Mouse (Mus musculus) heart, embryonic 16.5 days (tissue): ENCODE measurements around the gene Kctd17. TPM values are rescaled to one million over a fixed set of nuclear protein-coding genes. Genes with fewer than 3 reads are reported as not detected.

Source experiments
- ATAC-seq: fragments of 200-750 bp; cut with Nextera tagmentation; replicated peaks from 2 replicates; pipeline ENCODE4 v1.8.0; 2017; ENCODE audit warnings: moderate number of reproducible peaks; ENCODE audit not compliant: insufficient read depth, low FRiP score; ENCODE audit errors: extremely low read depth
- H3K27ac ChIP-seq: fragments of 300-500 bp; sonication (generic); 2 replicates; pipeline ENCODE4 v1.5.1; 2014; ENCODE audit warnings: mild to moderate bottlenecking, low read length, control low read depth, moderate library complexity
- H3K27me3 ChIP-seq: fragments of 300-500 bp; sonication (generic); 2 replicates; pipeline ENCODE4 v1.6.1; 2014; ENCODE audit warnings: low read length, mixed read lengths; ENCODE audit not compliant: control insufficient read depth, insufficient read depth
- H3K36me3 ChIP-seq: fragments of 300-500 bp; sonication (generic); 2 replicates; pipeline ENCODE4 v1.6.1; 2014; ENCODE audit not compliant: control insufficient read depth, insufficient read depth
- H3K4me1 ChIP-seq: fragments of 300-500 bp; sonication (generic); 2 replicates; pipeline ENCODE4 v1.6.1; 2014; ENCODE audit warnings: low read length, mixed read lengths; ENCODE audit not compliant: control insufficient read depth, insufficient read depth
- H3K4me2 ChIP-seq: fragments of 300-500 bp; sonication (generic); 2 replicates; pipeline ENCODE4 v1.6.1; 2014; ENCODE audit warnings: low read depth, mild to moderate bottlenecking, control low read depth, low read length
- H3K4me3 ChIP-seq: fragments of 300-500 bp; sonication (generic); 2 replicates; pipeline ENCODE4 v1.5.1; 2014; ENCODE audit warnings: mild to moderate bottlenecking, control low read depth, low read length
- H3K9ac ChIP-seq: fragments of 300-500 bp; sonication (generic); 2 replicates; pipeline ENCODE4 v1.6.1; 2014; ENCODE audit warnings: low read length, control low read depth
- H3K9me3 ChIP-seq: fragments of 300-500 bp; sonication (generic); replicated peaks from 2 replicates; pipeline ENCODE4 v1.6.1; 2016; ENCODE audit warnings: low read length; ENCODE audit not compliant: control insufficient read depth
- WGBS: fragments of 180-500 bp; shearing (Covaris S2); extraction: QIAGEN DNeasy Blood & Tissue Kit; methylation state at CpG from one replicate; pipeline ENCODE4 v1.1.7; 2014; 5-methylcytosine and 5-hydroxymethylcytosine counted together
- polyA plus RNA-seq: library from polyadenylated mRNA; unstranded; fragments of >200 nt; fragmentation: Nextera tagmentation; extraction: Ambion mirVana; gene quantifications from 2 replicates; pipeline ENCODE4 v1.2.1, GENCODE M21; 2015

Kctd17 gene
- polyA plus RNA-seq, 1 experiment from 2014 or later: 18.9 TPM

DNA sequence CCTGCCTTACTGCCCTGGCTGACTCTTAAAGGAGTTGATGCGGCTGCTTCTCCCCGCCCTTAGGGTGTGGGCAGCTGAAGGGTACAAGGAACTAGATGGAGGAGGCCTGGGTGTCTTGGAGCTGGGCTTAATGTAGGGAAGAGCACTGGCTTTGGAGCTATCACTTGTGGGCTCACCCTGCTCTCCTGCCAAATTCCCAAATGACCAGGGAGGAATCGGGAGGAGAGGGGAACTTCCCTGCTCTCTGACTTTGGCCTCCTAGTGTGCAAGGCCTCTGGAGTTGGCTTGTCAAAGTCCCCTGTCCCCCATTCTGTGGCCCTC is 735 bp downstream of the Kctd17 start:
- H3K27ac ChIP-seq: peak overlapping the region; percentile 65
- H3K36me3 ChIP-seq: no peaks in the 10 kb centered on the region; the same call in 1 of the 2 replicates
- peak overlapping the region; percentile 70 for H3K9ac ChIP-seq
- peak overlapping the region; percentile 66 for H3K4me3 ChIP-seq
- peak overlapping the region; percentile 83 for H3K4me2 ChIP-seq
- ATAC-seq: no peak; the same call in 1 of the 2 replicates
- 28% methylated on average over 3 of the region's 3 CpGs for WGBS
- H3K4me1 ChIP-seq: peaks cover 7% of the 10 kb centered on the region; the same call in 1 of the 2 replicates
- H3K27me3 ChIP-seq: no peaks in the 10 kb centered on the region
- H3K9me3 ChIP-seq: no peaks in the 10 kb centered on the region

DNA sequence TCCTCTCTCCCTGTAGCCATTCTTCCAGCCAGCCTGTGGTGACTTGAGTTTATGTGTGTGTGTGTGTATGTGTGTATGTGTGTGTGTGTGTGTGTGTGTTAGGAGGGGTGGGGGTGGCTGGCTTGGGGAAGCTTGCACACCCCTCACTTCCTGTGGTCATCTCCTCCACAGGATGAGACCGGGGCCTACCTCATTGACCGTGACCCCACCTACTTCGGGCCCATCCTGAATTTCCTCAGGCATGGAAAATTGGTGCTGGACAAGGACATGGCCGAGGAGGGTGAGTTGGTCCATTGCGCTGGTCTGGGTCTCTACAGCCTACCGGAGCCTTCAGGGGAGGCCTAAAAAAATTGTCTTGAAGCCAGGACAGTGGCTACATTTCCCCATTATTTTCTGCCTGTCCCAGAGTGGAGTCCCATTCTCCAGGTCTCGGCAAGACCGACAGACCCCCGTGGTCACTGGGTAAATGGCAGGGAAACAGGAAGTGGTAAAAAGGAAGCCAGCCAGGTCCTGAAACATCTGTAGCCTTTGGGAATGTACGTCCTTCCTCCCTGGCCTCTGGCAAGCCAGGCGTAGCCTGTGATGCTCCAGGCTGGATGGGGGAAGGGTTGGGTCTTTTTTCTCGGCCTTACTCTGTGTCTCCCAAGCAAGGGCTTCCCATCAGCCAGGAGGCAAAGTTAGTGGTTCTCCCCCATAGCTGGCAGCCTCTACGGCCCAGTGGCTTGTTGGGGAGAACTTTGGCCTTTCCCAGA is 1.7 kb downstream of the Kctd17 start:
- 70% methylated on average over 13 of the region's 13 CpGs for WGBS
- Histone ChIP-seq H3K9ac (no peak overlapping the region), H3K27ac (peak overlapping the region; percentile 65), H3K4me1 (peaks cover 7% of the 10 kb centered on the region; the same call in 1 of the 2 replicates), H3K4me3 (peak overlapping the region; percentile 66; the same call in 1 of the 2 replicates), H3K4me2 (peak overlapping the region; percentile 83), H3K36me3 (no peaks in the 10 kb centered on the region; the same call in 1 of the 2 replicates), H3K9me3 (no peaks in the 10 kb centered on the region), H3K27me3 (no peaks in the 10 kb centered on the region)
- ATAC-seq: 0 out of 2 replicates have a peak, but pooled peaks have one; percentile 19

DNA sequence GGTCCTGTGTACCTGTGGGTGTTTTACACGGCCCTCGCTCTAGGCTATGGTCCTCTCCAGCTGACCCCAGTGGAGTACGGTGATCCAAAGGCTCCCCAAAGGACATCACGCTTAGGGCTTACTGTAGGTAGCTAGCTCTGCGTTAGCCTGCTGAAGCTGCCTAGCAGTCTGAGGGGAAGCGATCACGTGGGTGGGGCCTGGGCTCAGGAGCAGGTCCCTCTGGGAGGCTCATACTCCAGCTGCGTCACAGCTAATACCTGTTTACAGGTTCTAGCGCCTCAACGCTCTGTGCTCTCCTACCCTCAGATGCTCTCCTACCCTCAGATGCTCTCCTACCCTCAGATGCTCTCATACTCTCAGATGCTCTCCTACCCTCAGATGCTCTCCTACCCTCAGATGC is 2.5 kb downstream of the Kctd17 start:
- Histone ChIP-seq H3K27me3 (no peaks in the 10 kb centered on the region), H3K9me3 (no peaks in the 10 kb centered on the region), H3K9ac (no peak overlapping the region), H3K4me3 (no peak overlapping the region), H3K36me3 (no peaks in the 10 kb centered on the region; the same call in 1 of the 2 replicates), H3K4me1 (peaks cover 10% of the 10 kb centered on the region), H3K27ac (0 out of 2 replicates have a peak overlapping the region, but pooled peaks have one; percentile 56), H3K4me2 (no peak overlapping the region)
- WGBS: 81% methylated on average over 10 of the region's 10 CpGs
- no peak for ATAC-seq

DNA sequence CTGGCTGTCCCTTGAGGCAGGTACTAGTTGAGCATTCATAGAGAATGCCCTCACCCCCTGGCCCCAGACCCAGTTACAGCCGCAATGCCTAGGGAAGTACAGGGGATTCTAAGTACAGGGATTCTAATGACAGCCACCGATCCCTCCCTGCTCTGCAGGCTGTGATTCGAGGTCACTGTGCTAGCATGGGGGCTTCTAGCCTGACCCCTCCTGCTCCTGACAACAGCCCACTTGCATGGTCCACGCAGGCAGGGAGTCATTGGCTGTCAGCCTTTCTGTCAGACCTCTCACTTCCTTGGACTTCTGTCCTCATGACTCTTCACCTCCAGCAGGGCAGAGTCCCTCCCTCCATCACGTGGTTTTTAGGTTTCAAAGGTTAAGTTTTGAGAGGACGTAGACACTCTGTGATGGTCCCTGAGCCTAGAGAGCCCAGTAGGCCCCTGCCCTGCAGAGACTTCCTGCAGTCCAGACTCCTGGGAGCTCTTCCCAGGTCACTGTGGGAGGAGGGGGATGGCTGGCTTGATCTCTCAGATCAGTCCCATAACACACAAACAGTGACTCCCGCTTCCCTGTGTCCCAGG is 3.3 kb downstream of the Kctd17 start:
- Histone ChIP-seq H3K9ac (no peak overlapping the region), H3K9me3 (no peaks in the 10 kb centered on the region), H3K27me3 (0 out of 2 replicates have a peak, but pooled peaks cover 3% of the 10 kb centered on the region), H3K4me1 (peaks cover 10% of the 10 kb centered on the region), H3K27ac (no peak overlapping the region), H3K4me2 (no peak overlapping the region), H3K36me3 (no peaks in the 10 kb centered on the region; the same call in 1 of the 2 replicates), H3K4me3 (no peak overlapping the region)
- no peak for ATAC-seq
- WGBS: 80% methylated on average over 7 of the region's 7 CpGs

DNA sequence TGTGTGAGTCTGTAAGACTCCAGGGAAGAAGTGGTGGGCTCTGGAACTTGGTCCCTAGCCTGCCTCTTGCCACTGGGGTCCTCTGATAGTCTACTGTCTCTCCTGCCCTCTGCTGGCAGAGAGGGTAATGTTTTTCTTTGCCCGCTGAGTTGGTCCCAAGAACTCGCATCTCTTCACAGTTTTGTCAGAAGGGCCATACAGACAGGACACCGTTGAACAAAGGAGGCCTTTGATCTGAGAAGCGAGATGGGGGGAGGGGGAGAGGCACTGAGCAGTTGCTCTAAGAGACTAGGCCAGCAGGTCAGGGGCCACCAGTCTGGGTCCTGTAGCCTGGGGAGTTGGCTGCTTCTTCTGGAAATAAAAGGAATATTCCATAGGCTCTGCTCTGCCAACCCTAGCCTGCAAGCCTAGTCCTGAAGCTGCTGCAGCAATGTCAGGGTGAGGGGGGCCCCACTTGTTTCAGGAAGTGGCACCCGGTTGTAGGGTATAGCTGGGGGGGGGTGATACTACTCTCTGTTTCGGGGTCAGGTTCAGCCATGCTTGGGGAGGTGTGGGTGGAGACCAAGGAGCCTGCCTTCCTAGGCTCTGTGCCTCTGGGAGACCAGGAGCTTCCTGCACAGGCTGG is 6.6 kb downstream of the Kctd17 start:
- H3K4me3 ChIP-seq: no peak overlapping the region
- no peak for ATAC-seq
- no peak overlapping the region for H3K9ac ChIP-seq
- H3K27ac ChIP-seq: no peak overlapping the region
- peaks cover 24% of the 10 kb centered on the region for H3K4me1 ChIP-seq
- H3K4me2 ChIP-seq: no peak overlapping the region
- H3K9me3 ChIP-seq: no peaks in the 10 kb centered on the region
- 0 out of 2 replicates have a peak, but pooled peaks cover 3% of the 10 kb centered on the region for H3K27me3 ChIP-seq
- 44% methylated on average over 6 of the region's 6 CpGs for WGBS
- no peaks in the 10 kb centered on the region; the same call in 1 of the 2 replicates for H3K36me3 ChIP-seq

DNA sequence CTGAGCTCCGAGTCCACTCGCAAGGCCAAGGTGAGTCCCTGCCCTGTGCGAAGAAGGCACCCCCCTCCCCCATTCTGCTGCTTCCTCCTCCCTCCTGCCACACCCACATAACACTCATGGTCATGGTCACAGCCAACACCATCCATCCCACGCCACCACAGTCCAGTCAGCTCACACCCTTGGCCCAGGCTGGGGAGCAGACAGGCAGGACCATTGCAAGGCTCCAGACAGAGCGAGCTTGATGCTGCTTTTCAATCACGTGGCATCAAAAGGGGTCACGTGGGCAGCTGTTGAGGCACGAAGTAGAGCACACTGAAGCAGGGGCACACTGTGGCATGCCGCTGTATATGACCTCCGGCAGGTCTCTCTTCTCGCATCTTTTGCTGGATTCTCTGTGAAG is 7.3 kb downstream of the Kctd17 start:
- 0 out of 2 replicates have a peak, but pooled peaks cover 3% of the 10 kb centered on the region for H3K27me3 ChIP-seq
- H3K27ac ChIP-seq: no peak overlapping the region
- no peaks in the 10 kb centered on the region for H3K9me3 ChIP-seq
- no peak overlapping the region for H3K4me3 ChIP-seq
- H3K36me3 ChIP-seq: no peaks in the 10 kb centered on the region
- 87% methylated on average over 11 of the region's 11 CpGs for WGBS
- H3K4me2 ChIP-seq: no peak overlapping the region
- no peak for ATAC-seq
- peaks cover 24% of the 10 kb centered on the region for H3K4me1 ChIP-seq
- H3K9ac ChIP-seq: no peak overlapping the region

DNA sequence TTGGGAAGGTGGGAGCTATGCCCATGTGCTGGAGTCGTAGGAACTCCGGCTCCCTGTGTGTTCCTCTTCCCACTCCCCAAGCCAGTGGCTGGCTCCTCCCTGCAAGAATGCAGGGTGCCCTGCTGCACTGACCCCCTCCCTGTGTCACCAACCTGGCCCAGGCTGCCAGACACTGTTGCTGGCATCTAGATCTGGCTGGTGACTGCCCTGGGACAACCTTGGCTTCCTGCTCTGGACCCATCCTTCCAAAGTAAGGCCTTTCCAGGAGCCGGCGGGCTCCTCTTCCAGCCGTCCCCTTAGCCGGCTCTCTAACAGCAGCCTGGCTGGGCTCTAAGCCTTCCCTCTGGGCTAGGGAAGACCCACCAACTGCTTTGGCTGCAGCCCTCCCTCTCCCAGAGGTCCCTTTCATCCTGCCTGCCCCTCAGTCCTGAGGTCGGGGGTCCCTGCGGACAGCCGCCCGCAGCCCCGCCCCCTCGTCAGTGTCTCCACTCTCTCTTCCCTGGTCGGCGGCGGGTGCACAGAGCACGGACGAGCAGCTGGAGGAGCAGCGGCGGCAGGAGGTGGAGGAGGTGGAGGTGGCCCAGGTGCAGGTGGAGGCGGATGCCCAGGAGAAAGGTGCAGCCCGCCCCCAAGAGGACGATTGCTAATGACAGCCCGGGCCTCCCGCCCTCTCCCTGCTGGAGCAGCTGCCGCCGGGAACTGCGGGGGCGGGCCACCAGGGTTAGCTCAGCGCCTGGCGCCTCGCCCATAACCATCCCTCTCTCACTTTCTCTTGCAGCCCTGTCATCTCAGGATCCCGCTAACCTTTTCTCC is 8.2 kb downstream of the Kctd17 start:
- Histone ChIP-seq H3K27ac (peak overlapping the region; percentile 82; the same call in 1 of the 2 replicates), H3K9me3 (no peaks in the 10 kb centered on the region), H3K4me2 (peak overlapping the region; percentile 72), H3K9ac (peak overlapping the region; percentile 67), H3K36me3 (no peaks in the 10 kb centered on the region), H3K4me3 (peak overlapping the region; percentile 47), H3K4me1 (peaks cover 24% of the 10 kb centered on the region), H3K27me3 (0 out of 2 replicates have a peak, but pooled peaks cover 3% of the 10 kb centered on the region)
- WGBS: 13% methylated on average over 32 of the region's 32 CpGs
- peak; percentile 61 for ATAC-seq

DNA sequence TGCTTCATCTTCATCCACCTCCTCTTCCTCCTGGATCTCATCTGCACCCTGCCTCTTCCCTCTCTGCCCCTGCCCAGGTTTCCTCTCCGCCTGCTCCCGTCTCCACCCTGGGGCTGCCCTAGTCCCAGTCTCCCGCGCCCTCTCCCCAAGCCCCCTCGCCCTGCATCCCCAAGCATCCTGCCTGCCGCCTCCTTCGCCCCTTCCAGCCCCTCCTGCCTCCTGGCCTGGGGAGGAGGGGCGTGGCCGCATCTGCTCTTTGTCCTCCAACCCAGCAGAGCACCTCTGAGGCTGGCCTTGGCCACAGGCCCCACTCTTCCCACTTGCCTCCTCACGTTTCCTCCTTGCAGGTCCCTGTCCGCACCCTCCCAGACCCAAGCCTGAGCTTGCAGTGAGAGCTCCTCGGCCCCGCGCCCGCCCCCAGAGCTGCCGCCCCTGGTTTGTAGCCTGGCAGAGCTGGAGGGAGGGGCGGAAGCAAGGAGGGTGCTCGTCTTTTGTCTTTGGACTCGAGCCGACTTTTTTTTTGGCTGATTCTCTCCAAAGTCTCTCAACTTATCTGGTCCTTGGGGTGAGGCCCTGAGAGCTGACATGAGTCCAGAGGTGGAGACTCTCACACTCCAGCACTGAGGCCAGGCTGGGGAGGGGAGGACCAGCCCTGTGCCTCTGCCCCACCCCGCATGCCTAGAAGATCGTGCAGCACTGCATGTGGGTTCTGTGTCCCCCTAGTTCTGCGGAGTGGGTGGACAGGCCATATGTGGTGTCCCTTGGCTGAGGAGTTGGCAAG is 9.1 kb downstream of the Kctd17 start:
- Histone ChIP-seq H3K9me3 (no peaks in the 10 kb centered on the region), H3K36me3 (no peaks in the 10 kb centered on the region), H3K4me1 (peaks cover 24% of the 10 kb centered on the region), H3K4me3 (peak overlapping the region; percentile 47), H3K27ac (peak overlapping the region; percentile 82), H3K27me3 (0 out of 2 replicates have a peak, but pooled peaks cover 3% of the 10 kb centered on the region), H3K4me2 (peak overlapping the region; percentile 72), H3K9ac (peak overlapping the region; percentile 67)
- peak; percentile 35 for ATAC-seq
- 17% methylated on average over 23 of the region's 23 CpGs for WGBS
